Mouse (Mus musculus): ENCODE measurements at regions not wholly inside any gene's neighbourhood (a gene's known extent, or its start where the extent isn't known, plus 50 kb on each side); places are given as distances from the start of the nearest gene placed in this dataset.
A peak's percentile ranks its signal among the peaks of the same experiment; 100 is the strongest.

- peak; percentile 1 to 36 for DNase-seq (ENCODE audit: low spot score in 2 of 2)
Measured at GRCm38 (mm10) chr13:39183715-39184179, 223.1 kb upstream of the Slc35b3 start.

DNA sequence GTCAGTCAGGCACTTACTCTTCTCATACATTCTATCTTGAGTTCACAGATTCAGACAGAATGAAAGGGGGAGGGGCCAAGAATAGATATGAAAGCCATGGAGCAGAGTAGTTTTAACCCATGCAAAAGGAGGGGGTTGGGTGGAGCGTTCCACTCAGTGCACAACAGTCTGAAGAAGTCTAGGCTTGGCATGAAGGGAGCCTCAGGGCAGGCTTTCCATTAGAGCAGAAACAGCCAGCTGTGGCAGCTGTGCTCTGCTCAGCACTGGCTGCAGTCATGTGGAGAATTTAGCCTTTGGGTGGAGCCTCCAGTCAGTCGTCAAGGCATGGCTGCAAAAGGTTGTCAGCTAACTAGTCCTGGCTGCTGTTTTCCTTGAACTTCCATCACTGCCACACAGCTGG, 201.3 kb upstream of the Slc35b3 start:
- no peak for DNase-seq (ENCODE audit: low spot score in 2 of 2)

DNA sequence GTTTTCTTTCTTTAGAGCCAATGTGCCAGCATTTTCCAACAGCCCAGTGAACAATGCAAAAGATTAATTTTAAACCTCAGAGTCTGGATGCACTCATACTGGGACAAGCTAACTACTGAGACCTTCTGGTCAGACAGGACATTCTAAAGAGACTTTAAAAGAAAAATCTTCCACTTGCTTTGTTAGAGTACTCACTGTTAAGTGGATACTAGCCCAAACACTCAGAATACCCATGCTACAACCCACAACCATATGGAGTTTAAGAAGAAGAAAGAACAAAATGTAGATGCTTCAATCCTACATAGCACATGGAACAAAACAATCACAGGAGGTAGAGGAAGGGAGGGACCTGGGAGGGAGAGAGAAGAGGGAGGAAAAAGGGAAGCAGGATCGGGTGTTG, 167.3 kb upstream of the Slc35b3 start:
- DNase-seq (ENCODE audit: low spot score in 2 of 2) = peak in 1 of 2 experiments; percentile 20

- no peak for DNase-seq (ENCODE audit: low spot score in 2 of 2)
Measured at GRCm38 (mm10) chr13:39092058-39092457, 131.4 kb upstream of the Slc35b3 start.

DNA sequence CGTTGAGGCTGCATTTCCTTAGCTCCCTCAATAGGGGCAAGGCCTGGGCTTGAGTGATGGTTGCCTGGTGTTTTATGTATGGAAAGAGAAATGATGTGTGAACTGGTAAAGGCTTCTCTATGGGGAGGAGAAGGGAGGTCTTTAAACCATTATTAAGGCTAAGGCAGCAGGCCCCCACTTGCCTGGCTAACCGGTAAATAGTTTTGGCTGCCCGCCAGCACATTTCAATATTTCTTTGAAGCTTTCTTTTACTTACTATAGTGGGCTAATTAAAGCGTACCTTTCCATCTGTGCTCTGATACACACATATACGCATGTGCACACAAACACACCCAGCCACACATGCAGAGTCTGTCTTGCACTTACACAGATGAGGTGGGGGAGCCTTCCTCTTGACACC, 123.9 kb upstream of the Slc35b3 start:
- no peak for DNase-seq (ENCODE audit: low spot score in 2 of 2)

GRCm38 (mm10) chr13:39074211-39074610, 113.5 kb upstream of the Slc35b3 start:
- DNase-seq (ENCODE audit: low spot score in 2 of 2) = no peak

- no peak for DNase-seq (ENCODE audit: low spot score in 2 of 2)
Measured at GRCm38 (mm10) chr13:39032263-39032662, 71.6 kb upstream of the Slc35b3 start.

GRCm38 (mm10) chr13:39020168-39020567, 59.5 kb upstream of the Slc35b3 start:
- DNase-seq (ENCODE audit: low spot score in 2 of 2) = no peak

- DNase-seq (ENCODE audit: low spot score in 2 of 2) = peak; percentile 68 to 87
Measured at GRCm38 (mm10) chr13:39011696-39012095, 51.0 kb upstream of the Slc35b3 start.
